Mouse (Mus musculus) C2C12 (cell line): ENCODE results near the gene 1700023F06Rik. TPM values are rescaled to one million over a fixed set of nuclear protein-coding genes. Genes with fewer than 3 reads are reported as not detected.

Source experiments
- H3K27me3 ChIP-seq: one replicate; pipeline ENCODE4 v1.6.1; 2011; ENCODE audit not compliant: control insufficient read depth, insufficient read depth, insufficient read length
- H3K36me3 ChIP-seq: one replicate; pipeline ENCODE4 v1.6.1; 2011; ENCODE audit not compliant: control insufficient read depth, insufficient read depth
- H3K4me3 ChIP-seq: one replicate; pipeline ENCODE4 v1.5.1; 2011; ENCODE audit warnings: mild to moderate bottlenecking, control low read depth; ENCODE audit not compliant: poor library complexity, insufficient read depth, severe bottlenecking
- H3K79me2 ChIP-seq: one replicate; pipeline ENCODE4 v1.6.1; 2011; ENCODE audit not compliant: control insufficient read depth, insufficient read depth
- H3K79me3 ChIP-seq: one replicate; pipeline ENCODE4 v1.6.1; 2011; ENCODE audit warnings: low read depth, control low read depth
- H3ac ChIP-seq: one replicate; pipeline ENCODE3; 2011; ENCODE audit warnings: low read depth; ENCODE audit not compliant: control insufficient read depth, insufficient read length
- CEBPB ChIP-seq: IDR thresholded peaks from one replicate; pipeline ENCODE4 v1.6.1; 2011; ENCODE audit warnings: low read depth, mild to moderate bottlenecking, control low read depth, moderate library complexity
- CTCF ChIP-seq: IDR thresholded peaks from one replicate; pipeline ENCODE4 v1.5.1; 2011; ENCODE audit not compliant: control insufficient read depth, insufficient read depth, insufficient read length
- FOSL1 ChIP-seq: IDR thresholded peaks from one replicate; pipeline ENCODE4 v1.8.0; 2011; ENCODE audit warnings: mild to moderate bottlenecking, low read length; ENCODE audit not compliant: poor library complexity, insufficient read depth, severe bottlenecking
- MAX ChIP-seq: IDR thresholded peaks from one replicate; pipeline ENCODE4 v1.6.1; 2011; ENCODE audit warnings: mild to moderate bottlenecking, control low read depth
- MYOD1 ChIP-seq: IDR thresholded peaks from one replicate; pipeline ENCODE4 v1.6.1; 2011; ENCODE audit warnings: low read depth; ENCODE audit not compliant: control insufficient read depth, insufficient read length
- MYOG ChIP-seq: IDR thresholded peaks from one replicate; pipeline ENCODE4 v1.6.1; 2011; ENCODE audit not compliant: control insufficient read depth, insufficient read length; ENCODE audit errors: extremely low read depth
- USF1 ChIP-seq: IDR thresholded peaks from one replicate; pipeline ENCODE4 v1.6.1; 2011; ENCODE audit warnings: low read depth, mild to moderate bottlenecking, control low read depth, moderate library complexity
- polyA plus RNA-seq: library from polyadenylated mRNA; unstranded; fragments of >200 nt; fragmentation: generic; extraction: Trizol; gene quantifications from one replicate; pipeline ENCODE4 v1.2.1, GENCODE M21; 2012; ENCODE audit warnings: missing spikeins

The 1700023F06Rik gene
- polyA plus RNA-seq, 1 experiment = 0.02 TPM

GRCm38 (mm10) chr11:103221437-103221836 is 13.1 kb upstream of the 1700023F06Rik start:
- no peak overlapping the region for H3ac ChIP-seq
- no peaks in the 10 kb centered on the region for H3K27me3 ChIP-seq
- TF ChIP-seq MYOD1 = no peak
- no peak for TF ChIP-seq CTCF
- TF ChIP-seq CEBPB = no peak
- TF ChIP-seq FOSL1 = no peak
- no peak for TF ChIP-seq MAX
- TF ChIP-seq USF1 = no peak
- TF ChIP-seq MYOG = no peak
- H3K79me3 ChIP-seq = no peaks in the 10 kb centered on the region
- H3K36me3 ChIP-seq = peaks cover 72% of the 10 kb centered on the region
- H3K79me2 ChIP-seq = no peaks in the 10 kb centered on the region
- no peak overlapping the region for H3K4me3 ChIP-seq

GRCm38 (mm10) chr11:103219995-103220394 is 11.6 kb upstream of the 1700023F06Rik start:
- Histone ChIP-seq H3ac (no peak overlapping the region), H3K4me3 (no peak overlapping the region), H3K36me3 (peaks cover 58% of the 10 kb centered on the region), H3K79me3 (no peaks in the 10 kb centered on the region), H3K79me2 (no peaks in the 10 kb centered on the region), H3K27me3 (no peaks in the 10 kb centered on the region)
- TF ChIP-seq CTCF (no peak), USF1 (no peak), FOSL1 (no peak), MYOG (no peak), CEBPB (no peak), MAX (no peak), MYOD1 (no peak)

DNA sequence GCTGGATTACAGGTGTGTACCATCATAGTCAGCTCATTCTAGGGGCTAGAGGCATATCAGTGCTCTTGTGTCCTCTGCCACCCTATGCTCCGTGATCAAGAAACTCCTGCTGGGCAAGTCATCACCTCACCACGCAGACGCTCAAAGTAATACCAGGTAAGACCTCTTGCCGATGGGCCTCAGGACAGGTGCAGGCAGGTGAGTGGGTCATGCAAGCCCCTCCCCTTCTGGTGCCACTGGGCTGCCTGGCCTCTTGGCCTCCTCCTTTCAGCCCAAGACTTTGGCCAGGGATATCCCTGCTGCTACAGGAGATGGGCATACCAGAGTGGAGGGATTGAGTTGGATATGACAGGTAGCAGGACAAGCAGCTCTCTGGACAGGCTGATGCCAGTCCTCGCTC is 10.9 kb upstream of the 1700023F06Rik start:
- Histone ChIP-seq H3K36me3 (peaks cover 50% of the 10 kb centered on the region), H3K79me3 (no peaks in the 10 kb centered on the region), H3K4me3 (no peak overlapping the region), H3K79me2 (no peaks in the 10 kb centered on the region), H3ac (no peak overlapping the region), H3K27me3 (no peaks in the 10 kb centered on the region)
- no peak for TF ChIP-seq MYOD1
- TF ChIP-seq CTCF = no peak
- TF ChIP-seq MYOG = no peak
- TF ChIP-seq CEBPB = no peak
- no peak for TF ChIP-seq MAX
- TF ChIP-seq USF1 = no peak
- TF ChIP-seq FOSL1 = no peak

- Histone ChIP-seq H3K27me3 (no peaks in the 10 kb centered on the region), H3ac (no peak overlapping the region), H3K79me2 (no peaks in the 10 kb centered on the region), H3K79me3 (no peaks in the 10 kb centered on the region), H3K4me3 (no peak overlapping the region), H3K36me3 (peaks cover 43% of the 10 kb centered on the region)
- TF ChIP-seq CTCF = no peak
Observed at GRCm38 (mm10) chr11:103218517-103218901, 10.2 kb upstream of the 1700023F06Rik start.

DNA sequence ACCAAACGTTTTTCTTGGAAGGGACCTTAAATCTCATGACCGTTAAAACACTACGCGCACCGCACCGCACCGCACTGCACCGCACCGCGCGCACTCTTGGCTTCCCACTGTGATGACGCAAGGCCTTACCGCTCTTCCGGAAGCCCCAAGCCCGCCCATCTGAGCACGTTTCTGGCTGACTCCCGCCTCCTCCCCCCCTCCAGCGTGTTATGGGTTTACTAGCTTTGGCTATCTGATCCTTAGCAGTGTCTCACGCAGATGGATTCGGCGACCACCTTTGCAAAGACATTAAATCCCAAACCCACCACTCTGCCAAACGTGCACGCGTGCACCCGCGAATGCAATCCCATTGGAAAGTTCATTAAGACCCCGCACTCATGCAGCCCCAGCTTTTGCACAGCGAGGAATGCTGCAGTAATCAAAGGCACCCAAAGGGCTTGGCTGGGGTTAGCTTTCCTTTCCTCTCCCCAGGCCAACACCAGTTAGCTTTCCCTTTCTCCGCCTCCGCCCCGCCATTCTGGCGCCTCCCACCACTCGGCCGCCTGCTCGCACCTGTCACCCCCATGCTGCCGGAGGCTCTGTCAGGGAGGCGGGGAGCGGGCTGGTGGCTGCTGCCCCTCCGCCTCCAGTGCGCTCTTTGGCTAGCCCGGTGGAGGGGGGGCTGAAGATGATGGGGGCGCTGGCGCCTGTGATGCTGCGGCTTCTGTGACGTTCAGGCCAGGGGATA is 9.6 kb upstream of the 1700023F06Rik start, which contains the start of gene Spata32:
Spata32 (minus strand) TSS at position 643 of the 727 bp plus-strand sequence.
- no peak within 1 kb of the TSS for H3K4me3 ChIP-seq
- no peak for TF ChIP-seq MYOG
- no peak for TF ChIP-seq FOSL1
- TF ChIP-seq CEBPB = no peak
- TF ChIP-seq USF1 = no peak
- TF ChIP-seq CTCF = no peak
- TF ChIP-seq MYOD1 = no peak
- no peak for TF ChIP-seq MAX
- H3K79me2 ChIP-seq = no peaks in the 10 kb centered on the region
- H3K27me3 ChIP-seq = no peaks in the 10 kb centered on the region
- peaks cover 39% of the 10 kb centered on the region for H3K36me3 ChIP-seq
- no peaks in the 10 kb centered on the region for H3K79me3 ChIP-seq
- no peak within 1 kb of the TSS for H3ac ChIP-seq

- no peak overlapping the region for H3ac ChIP-seq
- TF ChIP-seq CTCF (no peak), CEBPB (peak; percentile 1)
- H3K27me3 ChIP-seq = no peaks in the 10 kb centered on the region
- no peak overlapping the region for H3K4me3 ChIP-seq
- H3K79me3 ChIP-seq = no peaks in the 10 kb centered on the region
- no peaks in the 10 kb centered on the region for H3K79me2 ChIP-seq
- peaks cover 14% of the 10 kb centered on the region for H3K36me3 ChIP-seq
Observed at GRCm38 (mm10) chr11:103215355-103215754, 7.0 kb upstream of the 1700023F06Rik start.
